Mouse (Mus musculus): ENCODE data around the gene Il4ra.

Il4ra gene

GRCm38 (mm10) chr7:125573849-125574248 is 21.9 kb downstream of the Il4ra start:
- no peak for DNase-seq

- peak; percentile 91 for DNase-seq
Measured at GRCm38 (mm10) chr7:125574832-125575231, 22.9 kb downstream of the Il4ra start.

GRCm38 (mm10) chr7:125575738-125576540 is 24.0 kb downstream of the Il4ra start:
- DNase-seq = peak; percentile 91

GRCm38 (mm10) chr7:125576982-125577381 is 25.1 kb downstream of the Il4ra start:
- DNase-seq = peak; percentile 98

GRCm38 (mm10) chr7:125577486-125578088 is 25.7 kb downstream of the Il4ra start:
- DNase-seq = peak; percentile 99

GRCm38 (mm10) chr7:125578106-125578505 is 26.2 kb downstream of the Il4ra start:
- peak; percentile 86 for DNase-seq

- DNase-seq = peak; percentile 90
Measured at GRCm38 (mm10) chr7:125579545-125580219, 27.8 kb downstream of the Il4ra start.

GRCm38 (mm10) chr7:125580220-125580549 is 28.3 kb downstream of the Il4ra start:
- no peak for DNase-seq

GRCm38 (mm10) chr7:125580625-125581316 is 28.9 kb downstream of the Il4ra start:
- peak; percentile 96 for DNase-seq

GRCm38 (mm10) chr7:125581317-125581672 is 29.4 kb downstream of the Il4ra start:
- peak; percentile 98 for DNase-seq

GRCm38 (mm10) chr7:125583325-125584004 is 31.5 kb downstream of the Il4ra start:
- peak; percentile 85 for DNase-seq

GRCm38 (mm10) chr7:125584005-125584369 is 32.1 kb downstream of the Il4ra start:
- no peak for DNase-seq

GRCm38 (mm10) chr7:125586355-125586754 is 34.4 kb downstream of the Il4ra start:
- peak; percentile 19 for DNase-seq

GRCm38 (mm10) chr7:125588721-125589120 is 36.8 kb downstream of the Il4ra start:
- peak; percentile 89 for DNase-seq

GRCm38 (mm10) chr7:125589896-125590295 is 38.0 kb downstream of the Il4ra start:
- peak; percentile 80 for DNase-seq

GRCm38 (mm10) chr7:125593831-125594230 is 41.9 kb downstream of the Il4ra start:
- peak; percentile 94 for DNase-seq

GRCm38 (mm10) chr7:125596406-125596805 is 44.5 kb downstream of the Il4ra start:
- peak; percentile 94 for DNase-seq

- peak; percentile 88 for DNase-seq
Measured at GRCm38 (mm10) chr7:125597083-125597482, 45.2 kb downstream of the Il4ra start.

- peak; percentile 72 for DNase-seq
Measured at GRCm38 (mm10) chr7:125597516-125598347, 45.8 kb downstream of the Il4ra start.

- peak; percentile 81 for DNase-seq
Measured at GRCm38 (mm10) chr7:125599373-125599973, 47.6 kb downstream of the Il4ra start.

- DNase-seq = peak; percentile 74
Measured at GRCm38 (mm10) chr7:125600136-125600535, 48.2 kb downstream of the Il4ra start.

Data from heart, adult 11 months (tissue).